ENCODE assay signal across 15 mouse cellular contexts in genomic region chr3:152512517-152512916, GRCm38 (mm10).
A peak's percentile ranks its signal among the peaks of the same experiment; 100 is the strongest.
DNase-seq lines count a peak whose midpoint lies in the region; ATAC-seq lines count a peak whose summit lies in the region.
"Had no signal": no experiment of that assay in that cellular context is flagged by ENCODE, and none has a peak within 500 bp of the region (broad histone marks: within the 10 kb centered on the region; RNA-seq: fewer than 3 reads in every experiment).

No protein-coding gene starts in this region.

- no peak overlapping the region for H3K9ac ChIP-seq in heart, embryonic 16.5 days (ENCODE audit: low read length)
- H3K9ac ChIP-seq: forebrain, embryonic 15.5 days; limb, embryonic 12.5 days had no signal

- intact Hi-C loops in heart, postnatal 36 days (cut with DNase I): no loop called here

- 0 out of 2 replicates have a peak, but pooled peaks cover 4% of the 10 kb centered on the region for H3K27me3 ChIP-seq in heart, embryonic 16.5 days (ENCODE audit: control insufficient read depth, insufficient read depth, low read length)
- H3K27me3 ChIP-seq: forebrain, embryonic 15.5 days; limb, embryonic 12.5 days had no signal

- no peaks in the 10 kb centered on the region for H3K4me1 ChIP-seq in heart, embryonic 16.5 days (ENCODE audit: control insufficient read depth, insufficient read depth, low read length)

- H3K4me2 ChIP-seq in heart, embryonic 16.5 days (ENCODE audit: low read depth, low read length): no peak overlapping the region
- H3K4me2 ChIP-seq: forebrain, embryonic 15.5 days; limb, embryonic 12.5 days had no signal

- H3K4me3 ChIP-seq in heart, embryonic 16.5 days (ENCODE audit: low read length): no peak overlapping the region
- H3K4me3 ChIP-seq: forebrain, embryonic 15.5 days; limb, embryonic 12.5 days had no signal

- WGBS in heart, embryonic 16.5 days: 45% methylated on average over 2 of the region's 2 CpGs

- peak; percentile 56 for ATAC-seq in heart, embryonic 16.5 days (replicated peaks; ENCODE audit: extremely low read depth, insufficient read depth, low FRiP score)
- ATAC-seq in CD4-positive, CD25-positive, alpha-beta regulatory T cell, adult 4 months: no peak
- ATAC-seq: activated CD4-positive, CD25-positive, alpha-beta regulatory T cell, adult 4 months; forebrain, embryonic 15.5 days had no signal

- H3K9me3 ChIP-seq in heart, embryonic 16.5 days (replicated peaks; ENCODE audit: control insufficient read depth, low read length): 0 out of 2 replicates have a peak, but pooled peaks cover 3% of the 10 kb centered on the region
- H3K9me3 ChIP-seq: forebrain, embryonic 15.5 days had no signal

- DNase-seq in heart, postnatal 36 days: no peak
- DNase-seq in 3134 (ENCODE audit: extremely low read depth, insufficient read length, low spot score): peak; percentile 84
- DNase-seq in Muller cell, postnatal 12 days (ENCODE audit: inconsistent ontology term): peak; percentile 89
- peak; percentile 59 for DNase-seq in gonadal fat pad, adult 2 months (ENCODE audit: low read depth)
- DNase-seq in right cerebral cortex, adult 2 months (ENCODE audit: low spot score in 2 of 2): no peak
- DNase-seq: cerebellum, adult 11-12 months; gastrocnemius, postnatal 10 days; spleen, adult 18-20 months; thymus, adult 2 months had no signal

- H3K36me3 ChIP-seq in heart, embryonic 16.5 days (ENCODE audit: control insufficient read depth, insufficient read depth): no peaks in the 10 kb centered on the region
- H3K36me3 ChIP-seq: forebrain, embryonic 15.5 days; limb, embryonic 12.5 days had no signal

- no peak overlapping the region for H3K27ac ChIP-seq in heart, embryonic 16.5 days (ENCODE audit: low read length)
- H3K27ac ChIP-seq: forebrain, embryonic 15.5 days; limb, embryonic 12.5 days; macrophage had no signal

Comparison
In these comparisons a context has a peak if more than half of its experiments do, and no peak if none do; other contexts are left out.
1. DNase-seq: peak in 3134 (single experiment), Muller cell, postnatal 12 days (single experiment) and gonadal fat pad, adult 2 months (single experiment); none in heart, postnatal 36 days (0 of 2) and right cerebral cortex, adult 2 months (0 of 2).